Mouse (Mus musculus): ENCODE data around the gene Zbtb37. TPM values are rescaled to one million over a fixed set of nuclear protein-coding genes. Genes with fewer than 3 reads are reported as not detected.

The Zbtb37 gene
- polyA plus RNA-seq (2014; fragmentation: Nextera tagmentation; extraction: Ambion mirVana): 8.6 and 15.1 TPM in 2 replicates

DNA sequence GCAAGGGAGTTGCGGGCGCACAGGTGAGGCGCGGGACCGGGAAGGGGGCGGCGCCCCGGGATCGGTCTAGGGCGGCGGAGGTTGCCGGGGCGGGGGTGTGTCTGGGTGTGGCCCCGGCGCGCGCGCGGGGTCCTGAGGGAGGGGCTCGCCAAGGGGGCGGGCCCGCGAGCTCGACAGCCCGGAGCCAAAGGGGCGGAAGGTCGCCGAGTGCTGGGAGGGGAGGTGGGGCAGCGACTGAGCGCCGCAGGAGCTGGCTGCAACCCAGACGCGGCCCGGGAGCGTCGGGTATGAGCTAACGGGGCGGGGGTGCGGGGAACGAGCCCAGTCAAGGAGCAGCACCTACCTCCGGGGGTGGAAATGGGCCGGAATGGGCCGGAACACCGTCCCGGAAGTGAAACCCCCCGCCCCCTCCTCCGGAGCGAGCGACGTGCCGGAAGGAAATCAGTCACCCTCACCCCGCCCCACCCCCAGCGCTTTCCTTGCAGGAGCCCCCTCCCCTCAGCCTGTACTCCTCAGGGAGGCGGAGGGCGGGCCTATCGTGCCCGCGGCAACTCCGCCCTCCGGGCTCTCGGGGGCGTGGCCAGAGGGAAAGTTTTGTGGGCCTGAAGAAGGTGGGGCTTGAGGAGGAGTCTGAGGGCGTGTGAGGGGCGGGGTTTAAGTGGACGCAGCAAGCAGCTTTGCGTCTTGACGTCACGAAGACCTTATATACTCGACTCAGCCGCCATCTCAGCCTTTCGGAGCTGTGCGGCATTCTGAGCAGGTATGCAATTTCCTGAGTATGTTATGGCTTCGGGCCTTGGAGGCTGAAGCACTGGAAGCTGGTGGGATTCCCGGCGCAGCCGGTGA, at the start of gene Zbtb37:
Zbtb37 (minus strand) TSS at position 415 of the 846 bp plus-strand sequence.
- Histone ChIP-seq H3K9me3 (ENCODE audit: control insufficient read depth, low read length) (no peaks in the 10 kb centered on the region), H3K27me3 (ENCODE audit: control insufficient read depth, insufficient read depth, low read length) (no peaks in the 10 kb centered on the region), H3K27ac (ENCODE audit: low read depth, low read length) (peak within 1 kb of the TSS; percentile 82), H3K4me2 (replicated peaks; ENCODE audit: low read depth, low read length) (peak within 1 kb of the TSS; percentile 76), H3K9ac (ENCODE audit: low read depth, low read length) (peak within 1 kb of the TSS; percentile 91), H3K4me1 (replicated peaks; ENCODE audit: control insufficient read depth, insufficient read depth, low read length) (no peaks in the 10 kb centered on the region), H3K4me3 (ENCODE audit: low read depth, low read length) (peak within 1 kb of the TSS; percentile 62), H3K36me3 (ENCODE audit: control insufficient read depth, insufficient read depth, low read length) (no peaks in the 10 kb centered on the region)
- DNase-seq (ENCODE audit: low spot score): peak; percentile 100
- ATAC-seq (ENCODE audit: low FRiP score): peak; percentile 95
- WGBS: 0% methylated on average over 39 of the region's 76 CpGs

DNA sequence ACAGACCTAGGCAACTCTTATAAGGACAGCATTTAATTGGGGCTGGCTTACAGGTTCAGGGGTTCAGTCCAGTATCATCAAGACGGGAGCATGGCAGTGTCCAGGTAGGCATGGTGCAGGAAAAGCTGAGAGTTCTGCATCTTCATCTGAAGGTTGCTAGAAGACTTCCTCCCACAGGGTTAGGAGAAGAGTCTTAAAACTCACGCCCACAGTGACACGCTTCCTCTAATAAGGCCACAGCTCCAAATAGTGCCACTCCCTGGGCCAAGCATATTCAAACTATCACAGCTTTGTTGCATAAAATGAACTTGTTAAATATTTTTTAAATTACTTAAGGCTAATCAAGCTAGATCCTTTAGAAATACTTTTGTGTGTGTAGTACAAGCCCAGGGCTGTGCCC, 42.6 kb upstream of the Zbtb37 start:
- WGBS: 98% methylated on average over 3 of the region's 3 CpGs
- DNase-seq (ENCODE audit: low spot score): no peak
- H3K27ac ChIP-seq (ENCODE audit: low read depth, low read length): no peak overlapping the region
- no peaks in the 10 kb centered on the region for H3K36me3 ChIP-seq (ENCODE audit: control insufficient read depth, insufficient read depth, low read length)
- no peak overlapping the region for H3K9ac ChIP-seq (ENCODE audit: low read depth, low read length)
- H3K9me3 ChIP-seq (ENCODE audit: control insufficient read depth, low read length): no peaks in the 10 kb centered on the region
- H3K4me2 ChIP-seq (replicated peaks; ENCODE audit: low read depth, low read length): no peak overlapping the region
- ATAC-seq (ENCODE audit: low FRiP score): no peak
- no peak overlapping the region for H3K4me3 ChIP-seq (ENCODE audit: low read depth, low read length)
- no peaks in the 10 kb centered on the region for H3K27me3 ChIP-seq (ENCODE audit: control insufficient read depth, insufficient read depth, low read length)
- peaks cover 2% of the 10 kb centered on the region; the same call in 1 of the 2 replicates for H3K4me1 ChIP-seq (replicated peaks; ENCODE audit: control insufficient read depth, insufficient read depth, low read length)

DNA sequence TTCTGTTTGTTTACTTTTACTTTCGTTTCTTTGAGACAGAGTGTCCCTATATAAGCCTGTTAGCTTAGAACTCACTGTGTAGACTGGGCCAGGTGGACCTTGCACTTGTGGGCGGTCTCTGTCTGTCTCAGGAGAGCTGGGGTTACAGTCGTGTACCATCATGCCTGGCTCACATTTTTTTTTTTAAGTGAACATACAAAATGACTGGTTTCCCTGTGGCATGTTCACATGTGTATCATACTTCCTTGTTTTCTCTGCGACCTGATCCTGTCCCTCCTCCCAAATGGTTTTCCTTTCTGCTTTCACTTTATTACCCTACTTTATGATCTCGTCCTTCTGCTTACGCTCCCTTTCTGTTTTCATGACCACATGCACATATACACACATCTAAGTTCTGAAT, 41.6 kb upstream of the Zbtb37 start:
- Histone ChIP-seq H3K9ac (ENCODE audit: low read depth, low read length) (no peak overlapping the region), H3K27ac (ENCODE audit: low read depth, low read length) (no peak overlapping the region), H3K4me1 (replicated peaks; ENCODE audit: control insufficient read depth, insufficient read depth, low read length) (peaks cover 4% of the 10 kb centered on the region; the same call in 1 of the 2 replicates), H3K4me3 (ENCODE audit: low read depth, low read length) (no peak overlapping the region), H3K9me3 (ENCODE audit: control insufficient read depth, low read length) (no peaks in the 10 kb centered on the region), H3K4me2 (replicated peaks; ENCODE audit: low read depth, low read length) (no peak overlapping the region), H3K36me3 (ENCODE audit: control insufficient read depth, insufficient read depth, low read length) (no peaks in the 10 kb centered on the region), H3K27me3 (ENCODE audit: control insufficient read depth, insufficient read depth, low read length) (no peaks in the 10 kb centered on the region)
- DNase-seq (ENCODE audit: low spot score) (no peak), ATAC-seq (ENCODE audit: low FRiP score) (no peak)
- 90% methylated on average over 6 of the region's 6 CpGs for WGBS

DNA sequence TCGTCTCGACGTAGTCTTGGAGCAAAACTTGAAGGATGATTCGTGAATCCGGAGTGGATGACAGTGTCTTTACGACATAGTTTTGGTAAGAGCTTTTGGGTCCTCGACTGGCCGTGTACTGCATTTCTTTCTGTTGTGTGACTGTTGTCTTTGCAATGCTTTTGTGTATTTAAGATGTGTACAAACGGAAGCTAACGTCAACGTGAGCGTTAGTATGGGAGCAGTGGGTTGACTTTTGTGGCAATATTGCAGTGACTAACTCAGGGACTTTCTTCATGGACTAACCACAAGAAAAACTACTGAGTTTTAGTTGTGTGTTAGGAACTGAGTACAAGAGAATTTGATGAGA, 36.6 kb upstream of the Zbtb37 start:
- peaks cover 4% of the 10 kb centered on the region; the same call in 1 of the 2 replicates for H3K4me1 ChIP-seq (replicated peaks; ENCODE audit: control insufficient read depth, insufficient read depth, low read length)
- peak overlapping the region; percentile 65 for H3K4me3 ChIP-seq (ENCODE audit: low read depth, low read length)
- DNase-seq (ENCODE audit: low spot score) (no peak), ATAC-seq (ENCODE audit: low FRiP score) (no peak)
- H3K27me3 ChIP-seq (ENCODE audit: control insufficient read depth, insufficient read depth, low read length): no peaks in the 10 kb centered on the region
- under 1% methylated on average over 12 of the region's 12 CpGs for WGBS
- peak overlapping the region; percentile 47 for H3K4me2 ChIP-seq (replicated peaks; ENCODE audit: low read depth, low read length)
- peak overlapping the region; percentile 61 for H3K9ac ChIP-seq (ENCODE audit: low read depth, low read length)
- no peaks in the 10 kb centered on the region for H3K9me3 ChIP-seq (ENCODE audit: control insufficient read depth, low read length)
- H3K36me3 ChIP-seq (ENCODE audit: control insufficient read depth, insufficient read depth, low read length): no peaks in the 10 kb centered on the region
- H3K27ac ChIP-seq (ENCODE audit: low read depth, low read length): no peak overlapping the region

DNA sequence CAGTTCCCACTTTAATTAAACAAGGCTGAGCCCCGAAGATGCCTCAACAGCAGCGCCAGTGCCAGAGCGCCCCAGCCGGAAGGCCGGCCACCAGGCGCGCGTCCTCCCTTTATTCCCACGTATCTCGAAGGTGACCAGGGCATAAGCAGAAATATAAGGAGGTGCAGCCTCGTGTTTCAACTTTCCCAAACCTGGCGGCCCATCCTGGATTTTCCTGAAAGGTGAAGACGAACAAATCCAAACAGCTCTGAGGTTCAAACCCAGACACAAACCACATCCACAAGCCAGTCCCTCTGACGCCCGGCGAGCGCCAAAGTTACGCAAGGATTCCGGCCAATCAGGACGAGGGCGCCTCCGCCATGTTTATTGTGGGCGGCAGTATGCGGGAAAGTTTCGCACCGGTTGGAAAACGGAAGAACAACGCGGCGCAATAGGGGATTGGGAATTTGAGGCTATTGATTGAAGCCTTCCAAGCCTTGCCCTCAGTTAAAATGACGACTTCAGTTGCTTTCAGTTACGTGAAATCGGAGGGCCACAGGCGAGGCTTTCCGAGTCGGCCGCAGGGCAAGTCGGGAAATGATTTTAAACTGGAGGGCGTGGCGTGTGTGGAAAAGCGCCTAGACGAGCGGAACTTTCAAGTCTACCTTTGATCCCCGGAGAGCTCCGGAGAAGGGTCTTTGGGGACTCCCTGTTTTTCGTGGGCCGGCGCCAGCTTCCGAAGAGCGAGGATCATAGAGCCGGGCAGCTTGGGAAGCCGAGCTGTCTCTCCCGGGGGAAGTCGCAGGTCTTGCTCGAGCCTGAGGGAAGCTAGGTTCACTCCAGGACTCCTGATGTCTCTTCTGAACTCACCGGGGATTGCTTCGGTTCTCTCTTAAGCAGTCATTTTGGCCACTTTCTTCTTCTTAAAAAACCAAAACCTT, 36.0 kb upstream of the Zbtb37 start, which contains the start of the genes Dars2 and Cenpl:
Dars2 (minus strand) TSS at position 307 of the 920 bp plus-strand sequence.
Cenpl (plus strand) TSS at position 362 of the 920 bp plus-strand sequence.
- ATAC-seq (ENCODE audit: low FRiP score): peak; percentile 98
- no peaks in the 10 kb centered on the region for H3K36me3 ChIP-seq (ENCODE audit: control insufficient read depth, insufficient read depth, low read length)
- peak within 1 kb of the TSS; percentile 86 for H3K9ac ChIP-seq (ENCODE audit: low read depth, low read length)
- H3K9me3 ChIP-seq (ENCODE audit: control insufficient read depth, low read length): no peaks in the 10 kb centered on the region
- peak within 1 kb of the TSS; percentile 54; the same call in 1 of the 2 replicates for H3K27ac ChIP-seq (ENCODE audit: low read depth, low read length)
- H3K4me1 ChIP-seq (replicated peaks; ENCODE audit: control insufficient read depth, insufficient read depth, low read length): peaks cover 4% of the 10 kb centered on the region; the same call in 1 of the 2 replicates
- H3K4me2 ChIP-seq (replicated peaks; ENCODE audit: low read depth, low read length): peak within 1 kb of the TSS; percentile 68
- WGBS: under 1% methylated on average over 57 of the region's 57 CpGs
- H3K27me3 ChIP-seq (ENCODE audit: control insufficient read depth, insufficient read depth, low read length): no peaks in the 10 kb centered on the region
- peak within 1 kb of the TSS; percentile 65 for H3K4me3 ChIP-seq (ENCODE audit: low read depth, low read length)
- peak; percentile 93 for DNase-seq (ENCODE audit: low spot score)

DNA sequence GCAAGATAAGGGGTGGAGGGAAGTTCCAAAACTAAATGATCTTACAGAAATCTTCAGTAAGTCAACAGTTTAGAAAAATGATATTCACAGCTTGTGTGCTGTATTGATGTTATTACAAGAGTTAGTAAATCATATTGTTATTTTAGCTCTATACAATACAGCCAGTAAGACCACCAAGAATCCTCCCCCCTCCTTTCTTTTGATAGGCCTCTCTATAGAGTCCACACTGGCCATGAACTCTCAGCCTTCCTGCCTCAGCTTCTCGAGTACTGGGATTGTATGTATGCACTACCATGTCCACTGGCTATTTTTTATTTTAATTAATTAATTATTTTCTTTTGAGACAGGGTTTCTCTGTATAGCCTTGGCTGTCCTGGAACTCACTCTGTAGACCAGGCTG, 28.7 kb upstream of the Zbtb37 start:
- Histone ChIP-seq H3K36me3 (ENCODE audit: control insufficient read depth, insufficient read depth, low read length) (no peaks in the 10 kb centered on the region), H3K9ac (ENCODE audit: low read depth, low read length) (no peak overlapping the region), H3K27ac (ENCODE audit: low read depth, low read length) (no peak overlapping the region), H3K4me2 (replicated peaks; ENCODE audit: low read depth, low read length) (no peak overlapping the region), H3K4me1 (replicated peaks; ENCODE audit: control insufficient read depth, insufficient read depth, low read length) (no peaks in the 10 kb centered on the region), H3K27me3 (ENCODE audit: control insufficient read depth, insufficient read depth, low read length) (no peaks in the 10 kb centered on the region), H3K4me3 (ENCODE audit: low read depth, low read length) (no peak overlapping the region), H3K9me3 (ENCODE audit: control insufficient read depth, low read length) (no peaks in the 10 kb centered on the region)
- WGBS: 83% methylated on average over 1 of the region's 1 CpGs
- DNase-seq (ENCODE audit: low spot score) (no peak), ATAC-seq (ENCODE audit: low FRiP score) (no peak)

DNA sequence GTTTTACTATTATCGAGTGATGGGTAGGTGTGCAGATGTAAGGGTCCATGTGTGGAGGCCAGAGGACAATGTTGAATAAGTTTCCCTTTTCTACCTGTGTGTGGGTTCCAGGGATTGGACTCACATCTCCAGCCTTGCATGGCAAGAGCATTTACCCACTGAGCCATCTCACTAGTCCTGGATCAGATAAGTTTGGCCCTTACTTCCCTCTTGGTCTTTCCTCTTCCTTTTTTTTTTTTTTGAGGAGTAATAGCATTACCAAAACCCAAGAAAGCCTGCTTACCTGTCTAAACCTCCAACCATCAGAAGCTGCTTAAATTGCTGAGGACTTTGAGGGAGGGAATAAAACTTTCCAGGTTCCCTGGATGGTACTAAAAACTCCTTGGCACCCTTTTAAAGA, 22.5 kb upstream of the Zbtb37 start:
- DNase-seq (ENCODE audit: low spot score) (no peak), ATAC-seq (ENCODE audit: low FRiP score) (no peak)
- no peak overlapping the region for H3K9ac ChIP-seq (ENCODE audit: low read depth, low read length)
- H3K27ac ChIP-seq (ENCODE audit: low read depth, low read length): no peak overlapping the region
- H3K4me1 ChIP-seq (replicated peaks; ENCODE audit: control insufficient read depth, insufficient read depth, low read length): no peaks in the 10 kb centered on the region
- no peaks in the 10 kb centered on the region for H3K36me3 ChIP-seq (ENCODE audit: control insufficient read depth, insufficient read depth, low read length)
- WGBS: 92% methylated on average over 1 of the region's 1 CpGs
- H3K4me2 ChIP-seq (replicated peaks; ENCODE audit: low read depth, low read length): no peak overlapping the region
- no peaks in the 10 kb centered on the region for H3K27me3 ChIP-seq (ENCODE audit: control insufficient read depth, insufficient read depth, low read length)
- H3K9me3 ChIP-seq (ENCODE audit: control insufficient read depth, low read length): no peaks in the 10 kb centered on the region
- H3K4me3 ChIP-seq (ENCODE audit: low read depth, low read length): no peak overlapping the region

DNA sequence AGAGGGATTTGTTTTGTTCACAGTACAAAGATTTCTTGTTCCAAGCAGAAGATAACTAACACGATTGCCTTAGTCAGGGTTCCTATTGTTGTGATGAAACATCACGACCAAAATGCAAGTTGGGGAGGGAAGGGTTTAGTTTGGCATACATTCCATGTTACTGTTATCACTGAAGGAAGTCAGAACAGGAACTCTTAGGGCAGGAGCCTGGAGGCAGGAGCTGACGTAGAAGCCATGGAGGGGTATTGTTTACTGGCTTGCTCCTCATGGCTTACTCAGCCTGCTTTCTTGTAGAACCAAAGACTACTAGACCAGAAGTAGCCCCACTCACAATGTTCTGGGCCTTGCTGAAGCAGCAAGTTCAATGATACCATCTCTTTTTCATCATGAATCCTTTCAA, 12.3 kb upstream of the Zbtb37 start:
- H3K9me3 ChIP-seq (ENCODE audit: control insufficient read depth, low read length): no peaks in the 10 kb centered on the region
- H3K36me3 ChIP-seq (ENCODE audit: control insufficient read depth, insufficient read depth, low read length): no peaks in the 10 kb centered on the region
- no peaks in the 10 kb centered on the region for H3K27me3 ChIP-seq (ENCODE audit: control insufficient read depth, insufficient read depth, low read length)
- 92% methylated on average over 3 of the region's 3 CpGs for WGBS
- DNase-seq (ENCODE audit: low spot score) (no peak), ATAC-seq (ENCODE audit: low FRiP score) (no peak)
- no peak overlapping the region for H3K4me2 ChIP-seq (replicated peaks; ENCODE audit: low read depth, low read length)
- H3K27ac ChIP-seq (ENCODE audit: low read depth, low read length): no peak overlapping the region
- H3K4me1 ChIP-seq (replicated peaks; ENCODE audit: control insufficient read depth, insufficient read depth, low read length): no peaks in the 10 kb centered on the region
- no peak overlapping the region for H3K4me3 ChIP-seq (ENCODE audit: low read depth, low read length)
- no peak overlapping the region for H3K9ac ChIP-seq (ENCODE audit: low read depth, low read length)
